Mouse (Mus musculus): ENCODE data around the gene Rapgef1.

Rapgef1 gene

GRCm38 (mm10) chr2:29647162-29647561 is 27.6 kb downstream of the Rapgef1 start:
- no peak for DNase-seq

GRCm38 (mm10) chr2:29647808-29648207 is 28.3 kb downstream of the Rapgef1 start:
- no peak for DNase-seq

DNA sequence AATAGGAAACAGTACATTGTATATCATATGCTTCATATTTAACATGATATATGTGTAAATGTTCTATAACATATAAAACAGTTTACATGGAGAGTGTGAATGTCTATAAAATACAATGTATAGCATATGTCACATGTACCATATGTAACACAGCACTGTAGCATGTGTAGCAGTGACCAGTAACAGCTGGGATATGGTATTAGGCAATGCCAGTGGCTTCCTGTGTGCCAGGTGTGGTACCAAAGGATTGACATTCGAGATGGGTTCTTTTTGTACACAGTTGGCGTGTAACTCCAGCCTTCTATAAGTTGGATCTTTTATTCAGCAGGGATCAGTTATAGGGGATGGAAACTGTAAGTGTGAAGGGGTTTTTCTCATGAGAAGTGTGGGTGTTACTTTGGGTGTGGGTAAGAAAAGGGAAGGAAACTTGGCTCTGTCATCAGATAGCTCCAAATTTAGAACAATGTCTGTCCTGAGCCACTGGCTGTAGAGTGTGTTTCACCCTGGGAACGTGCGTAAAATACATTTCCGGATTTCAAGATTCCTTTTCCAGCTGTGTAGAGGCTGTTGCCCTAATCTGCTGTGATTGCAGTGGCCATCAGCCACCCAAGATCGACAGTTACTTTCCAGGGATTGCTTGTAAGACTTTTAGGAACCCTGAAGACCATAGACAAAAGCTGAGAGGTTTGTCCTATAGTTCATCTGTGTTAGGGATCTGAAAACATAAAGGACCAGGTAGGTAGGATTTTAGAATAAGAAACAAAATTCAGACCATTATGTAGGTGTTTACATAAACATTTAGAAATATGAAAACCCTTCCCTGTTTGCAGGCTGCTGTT is 29.7 kb downstream of the Rapgef1 start:
- DNase-seq = peak; percentile 61

DNA sequence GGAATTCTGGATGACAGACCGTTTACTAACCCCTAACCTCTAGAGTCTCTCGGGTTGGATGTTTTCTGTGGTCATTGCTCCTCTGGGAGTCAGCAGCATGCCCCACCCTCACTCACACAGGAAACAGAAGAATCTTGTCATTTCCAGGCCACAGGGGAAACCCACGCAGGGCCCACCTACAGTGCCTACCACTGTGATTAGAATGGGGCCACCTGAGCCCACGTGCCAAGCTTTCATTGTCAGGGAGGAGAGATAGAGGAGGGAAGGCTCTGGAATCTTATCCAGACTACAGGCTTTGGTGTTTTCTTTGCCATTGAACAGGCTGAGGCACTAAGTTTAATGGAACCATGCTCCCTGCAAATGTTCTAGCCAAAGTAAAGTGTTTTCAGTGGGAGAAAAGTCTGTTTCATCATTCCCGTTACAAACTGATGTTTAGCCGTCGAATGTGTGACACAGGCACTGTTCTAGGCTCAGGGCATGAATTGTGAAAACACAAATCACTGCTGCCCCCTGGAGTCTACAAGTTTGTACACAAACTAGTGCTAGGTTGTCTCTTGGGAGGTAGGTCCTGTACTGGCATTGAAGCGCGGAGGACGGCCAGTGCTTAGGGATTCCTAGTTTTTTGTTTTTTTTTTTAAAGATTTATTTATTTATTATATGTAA is 30.4 kb downstream of the Rapgef1 start:
- DNase-seq = peak; percentile 84

DNA sequence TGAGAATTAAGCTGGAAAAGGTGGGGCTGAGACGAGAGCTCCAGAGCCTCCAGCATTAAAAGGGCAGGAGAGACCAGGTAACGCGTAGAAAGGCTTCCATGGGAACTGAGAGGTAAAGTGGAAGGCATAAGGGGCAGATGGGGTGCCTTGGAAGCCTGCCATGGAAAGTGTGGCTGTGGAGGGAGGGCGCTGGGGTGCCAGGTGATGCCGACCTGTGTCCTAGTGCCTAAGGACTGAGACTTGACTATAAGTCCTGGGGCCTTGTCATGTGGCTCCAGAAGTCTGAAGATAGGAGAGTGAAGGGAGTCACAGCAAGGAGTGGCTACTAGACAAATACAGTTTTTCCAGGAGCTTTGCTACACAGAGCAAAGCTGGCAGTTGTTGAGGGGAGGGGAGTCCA is 32.4 kb downstream of the Rapgef1 start:
- no peak for DNase-seq

GRCm38 (mm10) chr2:29655433-29655832 is 35.9 kb downstream of the Rapgef1 start:
- DNase-seq = no peak

DNA sequence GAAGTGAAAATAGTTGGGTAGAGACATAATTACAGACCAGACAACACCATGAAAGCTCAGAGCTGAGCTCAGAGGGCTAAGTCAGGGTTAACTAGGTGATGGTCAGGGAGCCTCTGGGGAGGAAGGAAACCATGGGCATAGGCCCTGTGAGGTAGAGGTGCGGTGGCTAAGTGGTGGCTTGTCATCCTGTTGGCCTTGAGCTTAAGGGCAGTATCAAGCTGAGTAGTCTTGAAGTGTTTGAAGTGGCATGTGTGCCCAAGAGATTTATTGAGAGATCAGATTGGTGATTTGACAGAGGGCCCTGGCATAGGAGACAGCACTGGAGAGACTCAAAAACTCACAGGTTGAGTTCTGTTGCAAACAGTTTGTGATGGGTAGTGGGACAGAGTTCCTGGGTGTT is 36.6 kb downstream of the Rapgef1 start:
- no peak for DNase-seq

GRCm38 (mm10) chr2:29657089-29657488 is 37.6 kb downstream of the Rapgef1 start:
- DNase-seq = no peak

- peak; percentile 46 for DNase-seq
Measured at GRCm38 (mm10) chr2:29661751-29662191, 42.3 kb downstream of the Rapgef1 start.

- DNase-seq = no peak
Measured at GRCm38 (mm10) chr2:29663260-29663877, 43.8 kb downstream of the Rapgef1 start.

DNA sequence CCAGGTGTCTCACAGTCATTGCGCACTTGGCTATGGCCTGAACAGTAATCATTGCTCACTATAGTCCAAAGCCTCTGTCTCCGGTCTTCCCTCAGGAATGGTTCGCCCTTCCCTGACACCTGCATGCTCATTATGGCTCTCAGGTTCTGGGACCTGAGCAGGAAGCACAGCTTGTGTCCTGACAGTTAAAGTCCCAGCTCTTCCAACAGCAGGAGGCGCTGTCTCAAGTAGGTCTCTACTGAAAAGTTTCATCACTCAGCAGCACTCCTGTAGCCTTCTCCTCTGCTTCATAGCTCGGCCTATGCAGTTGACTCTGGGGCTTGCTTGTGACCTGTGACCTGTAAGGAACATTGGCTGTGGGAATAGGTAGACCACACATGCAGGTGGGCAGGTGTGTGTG is 45.9 kb downstream of the Rapgef1 start:
- DNase-seq = no peak

GRCm38 (mm10) chr2:29666589-29666988 is 47.1 kb downstream of the Rapgef1 start:
- no peak for DNase-seq

GRCm38 (mm10) chr2:29667109-29667508 is 47.6 kb downstream of the Rapgef1 start:
- DNase-seq = no peak

- no peak for DNase-seq
Measured at GRCm38 (mm10) chr2:29668011-29668691, 48.6 kb downstream of the Rapgef1 start.

GRCm38 (mm10) chr2:29668963-29669362 is 49.4 kb downstream of the Rapgef1 start:
- DNase-seq = no peak

DNA sequence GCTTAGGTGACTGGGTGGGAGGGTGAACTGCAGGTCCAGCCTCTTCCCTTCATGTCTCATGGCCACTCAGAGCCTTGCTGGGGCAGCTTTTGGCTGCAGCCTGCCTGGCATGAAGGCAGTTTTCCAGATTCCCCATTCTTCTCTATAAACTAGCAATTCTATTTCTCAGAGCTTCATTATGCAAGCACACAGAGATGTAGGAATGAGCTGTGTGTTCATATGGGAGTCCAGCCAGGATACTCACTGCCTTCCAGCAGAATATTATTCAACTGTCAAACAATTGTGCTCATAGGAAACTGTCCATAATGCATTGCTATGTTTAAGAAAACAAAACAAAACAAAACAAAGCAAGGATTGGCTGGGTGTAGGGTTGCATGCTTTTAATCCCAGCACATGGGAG is 50.2 kb downstream of the Rapgef1 start:
- no peak for DNase-seq

DNA sequence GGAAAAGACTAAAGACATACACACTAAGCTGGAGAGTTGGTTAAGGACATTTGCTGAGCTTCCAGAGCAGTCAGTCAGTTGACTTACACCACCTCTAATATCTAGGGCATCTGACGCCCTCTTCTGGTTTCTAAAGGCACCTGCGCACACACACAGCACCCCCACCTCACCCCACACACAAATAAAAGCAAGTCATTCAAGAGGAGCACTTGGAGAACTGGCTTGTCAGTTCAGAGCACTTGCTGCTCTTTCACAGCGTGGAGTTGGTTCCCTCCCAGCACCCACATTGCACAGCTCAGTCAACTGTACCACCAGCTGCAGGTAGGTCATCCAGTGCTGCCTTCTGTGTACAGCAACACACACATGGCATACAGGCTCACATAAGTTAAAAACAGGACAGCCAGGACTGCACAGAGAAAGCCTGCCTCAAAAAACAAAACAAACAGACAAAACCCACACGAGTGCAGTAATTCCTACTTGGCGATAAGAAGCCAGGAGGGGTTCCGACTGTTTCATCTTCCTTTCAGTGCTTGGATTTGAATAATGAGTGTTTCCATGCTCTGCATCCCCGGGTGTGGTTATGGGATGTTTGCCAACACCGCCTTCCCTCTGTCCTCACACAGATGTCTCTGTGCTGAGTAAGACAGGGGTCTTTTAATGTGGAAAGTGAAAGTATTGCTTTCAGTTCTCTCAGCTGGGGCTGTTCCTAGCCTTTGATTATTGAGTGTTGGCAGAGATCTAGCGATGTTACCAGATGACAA is 50.9 kb downstream of the Rapgef1 start:
- peak; percentile 70 for DNase-seq

GRCm38 (mm10) chr2:29671374-29671773 is 51.9 kb downstream of the Rapgef1 start:
- DNase-seq = no peak

DNA sequence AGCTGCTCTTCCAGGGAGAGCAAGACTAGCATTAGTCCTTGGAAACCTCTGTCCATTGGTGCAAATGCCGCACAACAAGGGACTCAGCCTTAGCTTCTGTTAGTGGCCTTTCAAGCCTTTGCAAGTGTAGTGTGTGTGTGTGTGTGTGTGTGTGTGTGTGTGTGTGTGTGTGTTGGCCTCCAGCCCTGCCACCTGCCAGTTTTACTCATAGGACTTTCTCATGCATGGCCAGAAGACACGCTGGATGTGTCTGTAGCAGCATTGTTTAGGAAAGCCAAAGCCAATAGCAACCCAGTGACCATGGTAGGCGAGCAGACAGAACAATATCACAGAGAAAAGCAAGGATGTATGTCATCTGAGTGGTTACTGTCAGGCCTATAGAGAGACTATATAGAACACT is 52.3 kb downstream of the Rapgef1 start:
- no peak for DNase-seq

- DNase-seq = no peak
Measured at GRCm38 (mm10) chr2:29672746-29673536, 53.4 kb downstream of the Rapgef1 start.

DNA sequence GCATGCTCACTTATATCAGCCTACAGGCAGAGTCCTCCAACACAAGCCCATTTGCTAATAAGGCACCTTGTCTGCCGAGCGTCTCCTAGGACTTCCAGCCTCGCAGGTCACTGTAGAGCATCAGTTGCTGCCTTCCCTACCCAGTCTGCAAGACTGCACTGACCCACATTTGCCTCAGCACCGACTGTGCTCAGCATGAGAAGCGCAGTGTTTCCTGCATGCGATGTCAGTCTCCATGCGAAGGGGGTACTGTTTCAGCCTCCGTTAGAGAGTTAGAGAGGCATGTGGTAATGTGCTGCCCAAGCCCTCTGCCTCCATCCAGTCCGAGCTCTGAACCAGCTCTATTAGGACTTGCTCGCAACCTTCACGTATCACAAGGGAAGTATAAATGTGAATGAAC is 54.6 kb downstream of the Rapgef1 start:
- no peak for DNase-seq

DNA sequence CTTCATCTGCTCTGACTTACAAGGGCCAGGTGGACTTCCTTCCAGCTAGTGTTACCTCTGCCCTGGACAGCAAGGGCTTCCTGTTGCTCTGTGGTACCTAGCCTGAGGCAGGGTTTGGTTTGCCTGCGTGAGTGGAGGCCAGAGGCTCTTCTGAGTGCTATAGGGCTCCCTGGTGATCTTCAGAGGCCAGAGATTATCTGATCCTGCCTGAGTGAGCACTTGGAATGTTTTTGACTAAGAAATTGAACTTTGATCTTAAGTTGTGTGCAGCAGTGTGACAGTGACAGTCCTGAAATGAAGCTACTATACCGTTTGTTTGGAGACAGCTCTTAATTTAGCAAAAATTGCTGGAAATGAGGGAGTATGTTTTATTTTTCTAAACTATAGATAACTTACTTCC is 55.0 kb downstream of the Rapgef1 start:
- DNase-seq = peak; percentile 37
